Mouse (Mus musculus) bone marrow, adult 2 months (tissue): ENCODE data around the gene Trim43a.

Source experiments
- CTCF ChIP-seq: fragments of 200-500 bp; IDR thresholded peaks from 2 replicates; pipeline ENCODE4 v1.5.1; 2011; ENCODE audit warnings: low read length, control low read depth; ENCODE audit not compliant: control insufficient read depth, insufficient read depth
- POLR2A ChIP-seq: fragments of 200-500 bp; IDR thresholded peaks from 2 replicates; pipeline ENCODE4 v1.6.1; 2011; ENCODE audit warnings: low read depth, mild to moderate bottlenecking, control low read depth, low read length, borderline replicate concordance; ENCODE audit not compliant: control insufficient read depth

GRCm38 (mm10) chr9:88546657-88547056, 34.0 kb upstream of the Trim43a start:
- TF ChIP-seq CTCF (no peak), POLR2A (no peak)
